Mouse (Mus musculus): ENCODE data around the gene Lztr1.
"Not testable (repeated sequence)": the region's sequence is repeated elsewhere in the genome, so short reads cannot be mapped to it uniquely, and the experiment has no call there.

The Lztr1 gene

DNA sequence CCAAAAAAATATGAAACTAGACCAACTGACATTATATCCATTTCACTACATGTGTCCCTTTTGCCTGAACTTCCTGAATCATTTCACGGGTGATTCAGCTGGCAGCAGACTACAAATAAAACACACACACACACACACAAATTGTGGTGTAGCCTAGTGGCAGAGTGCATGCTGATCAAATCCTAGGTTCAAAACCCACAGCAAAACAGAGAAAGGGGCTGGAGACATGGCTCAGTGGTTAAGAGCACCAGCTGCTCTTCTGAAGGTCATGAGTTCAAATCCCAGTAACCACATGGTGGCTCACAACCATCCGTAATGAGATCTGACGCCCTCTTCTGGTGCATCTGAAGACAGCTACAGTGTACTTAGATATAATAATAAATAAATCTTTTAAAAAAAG is 457 bp upstream of the Lztr1 start:
- not testable (repeated sequence) for DNase-seq

DNA sequence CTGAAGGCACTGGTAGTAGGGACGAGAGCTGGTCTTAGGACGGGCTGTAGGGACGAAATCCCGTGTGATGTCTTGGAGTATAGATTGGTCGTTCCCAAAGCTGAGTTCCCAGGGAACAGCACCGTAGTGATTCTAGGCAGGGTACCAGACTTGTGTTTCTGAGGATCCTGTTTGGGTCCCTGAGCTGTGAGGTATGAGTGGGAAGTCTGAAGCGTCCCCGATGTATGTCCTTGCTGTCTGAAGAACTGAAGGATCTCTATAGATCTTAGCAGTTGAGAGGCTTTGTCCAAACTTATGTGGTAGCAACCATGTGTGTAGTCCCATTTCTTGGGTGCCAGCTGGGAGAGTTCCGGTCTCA is 731 bp downstream of the Lztr1 start:
- DNase-seq = no peak

DNA sequence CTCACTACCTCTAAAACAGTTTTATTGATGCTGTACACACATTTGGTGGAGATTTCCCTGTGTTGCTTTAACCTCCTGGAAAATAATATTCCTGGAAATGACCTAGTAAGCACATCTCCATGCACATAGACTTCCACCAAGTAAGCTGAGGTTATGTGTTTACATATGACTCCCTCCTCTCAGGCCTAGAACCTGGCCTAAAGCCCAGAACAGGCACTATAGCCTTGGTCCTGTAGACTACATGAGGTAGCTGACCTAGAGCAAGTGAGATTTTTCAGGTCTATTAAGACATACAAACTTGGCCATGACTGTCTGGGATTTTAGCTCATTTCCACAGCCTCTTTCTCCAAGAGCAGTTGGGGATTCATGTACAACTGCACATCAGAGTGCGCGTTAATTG is 1.7 kb downstream of the Lztr1 start:
- DNase-seq = no peak

DNA sequence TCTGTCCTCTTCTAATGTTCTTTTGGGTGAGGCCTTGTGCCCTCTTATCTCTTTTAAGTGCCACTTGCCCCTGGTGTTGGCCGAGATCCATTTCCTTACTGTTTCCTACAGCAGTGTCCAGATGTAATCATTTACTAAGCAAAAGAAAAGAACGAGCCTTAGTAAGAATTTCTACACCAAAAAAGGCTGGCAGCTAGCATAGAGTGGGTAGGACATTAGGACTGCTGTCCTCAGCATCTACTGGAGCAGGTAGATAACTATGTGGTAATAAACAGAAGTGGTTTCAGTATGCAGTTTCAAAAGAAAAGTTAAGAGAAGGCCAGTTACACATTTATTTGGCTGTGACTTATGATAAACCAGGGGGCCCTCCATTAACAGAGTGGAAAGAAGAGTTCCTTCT is 2.2 kb downstream of the Lztr1 start:
- no peak for DNase-seq

DNA sequence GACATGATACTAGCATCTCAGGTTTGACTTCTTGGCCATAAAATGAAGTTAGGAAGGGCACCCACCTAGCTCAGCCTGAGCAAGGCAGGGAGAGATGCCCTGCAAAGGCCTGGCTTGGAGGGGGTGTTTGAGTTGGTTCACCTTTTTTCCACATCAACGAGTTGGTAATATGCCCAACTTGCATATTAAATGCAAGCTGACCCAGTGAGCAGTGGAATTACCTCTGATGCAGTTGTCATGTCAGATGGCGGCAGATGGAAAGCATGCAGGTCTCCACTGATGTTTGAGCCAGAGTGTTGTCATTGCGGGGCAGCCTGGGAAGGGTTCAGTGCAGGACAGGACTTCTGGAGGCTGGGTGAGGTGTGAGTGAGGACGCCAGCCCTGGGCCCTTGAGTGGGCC is 2.9 kb downstream of the Lztr1 start:
- no peak for DNase-seq

DNA sequence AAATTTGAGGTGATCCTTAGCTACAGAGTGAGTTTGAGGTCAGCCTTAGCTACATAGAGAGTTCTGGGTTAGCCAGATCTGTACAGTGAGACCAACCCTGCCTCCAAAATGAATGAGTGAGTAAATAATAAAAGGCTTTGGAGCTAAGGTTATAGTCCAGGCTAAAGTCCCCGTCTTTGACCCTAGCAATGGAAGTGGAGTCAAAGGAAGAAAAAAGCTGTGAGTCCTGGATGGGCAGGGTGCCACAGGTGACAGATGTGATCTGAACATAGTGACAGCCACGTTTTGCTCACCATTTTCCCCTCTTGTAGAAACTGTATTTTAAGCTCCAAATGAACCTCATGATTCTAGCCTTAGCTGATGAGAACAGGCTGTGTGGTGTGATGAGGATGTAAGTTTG is 10.4 kb downstream of the Lztr1 start:
- no peak for DNase-seq

DNA sequence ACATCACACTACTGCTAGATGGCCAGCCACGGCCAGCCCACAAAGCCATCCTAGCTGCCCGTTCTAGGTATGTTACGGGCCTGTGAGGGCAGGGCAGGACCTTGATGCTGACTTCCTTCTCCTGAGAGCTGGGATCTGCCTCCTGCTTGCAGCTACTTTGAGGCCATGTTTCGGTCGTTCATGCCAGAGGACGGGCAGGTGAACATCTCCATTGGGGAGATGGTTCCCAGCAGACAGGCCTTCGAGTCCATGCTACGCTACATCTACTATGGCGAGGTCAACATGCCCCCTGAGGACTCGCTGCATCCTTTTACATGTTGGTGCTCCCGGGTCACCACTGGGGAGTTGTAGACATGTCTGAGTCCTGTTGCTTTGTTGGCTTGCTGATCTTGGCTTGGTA is 15.7 kb downstream of the Lztr1 start:
- peak; percentile 2 for DNase-seq

DNA sequence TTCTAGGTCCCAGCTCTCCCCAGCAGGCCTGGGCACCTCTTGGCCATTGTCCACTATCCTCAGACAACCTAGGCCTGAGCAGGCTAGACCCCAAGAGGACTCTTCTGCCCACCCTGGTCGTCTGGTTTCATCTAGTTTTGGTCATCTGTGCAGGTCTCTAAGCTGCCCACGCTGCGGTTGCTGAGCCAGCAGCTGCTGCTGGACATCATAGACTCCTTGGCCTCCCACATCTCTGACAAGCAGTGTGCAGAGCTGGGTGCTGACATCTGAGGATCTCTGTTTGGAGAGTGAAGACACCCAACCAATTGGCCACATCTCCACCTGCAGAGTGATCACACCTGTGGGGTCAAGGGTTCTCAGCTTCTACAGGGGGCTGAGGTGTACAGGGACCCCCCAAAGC is 17.0 kb downstream of the Lztr1 start:
- DNase-seq = peak; percentile 4

DNA sequence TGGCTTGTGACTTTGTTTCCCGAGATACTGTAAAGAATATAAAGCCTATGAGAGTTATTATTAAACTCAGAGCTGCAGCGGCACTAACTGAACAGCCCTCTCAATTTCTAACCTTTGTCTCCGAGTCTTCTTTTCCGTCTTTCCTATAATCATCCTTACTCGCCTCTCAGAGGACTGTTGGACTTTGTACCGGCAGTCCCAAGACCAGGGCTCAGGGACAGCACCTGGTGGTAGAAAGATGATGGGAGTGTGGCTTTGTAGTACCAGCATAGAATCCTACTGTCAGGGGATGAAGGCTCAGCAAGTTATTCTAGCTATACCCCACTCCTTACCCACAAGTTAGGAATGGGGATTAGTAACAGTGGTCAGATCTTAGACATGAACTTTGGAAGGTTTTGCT is 17.7 kb downstream of the Lztr1 start:
- DNase-seq = peak; percentile 1

DNA sequence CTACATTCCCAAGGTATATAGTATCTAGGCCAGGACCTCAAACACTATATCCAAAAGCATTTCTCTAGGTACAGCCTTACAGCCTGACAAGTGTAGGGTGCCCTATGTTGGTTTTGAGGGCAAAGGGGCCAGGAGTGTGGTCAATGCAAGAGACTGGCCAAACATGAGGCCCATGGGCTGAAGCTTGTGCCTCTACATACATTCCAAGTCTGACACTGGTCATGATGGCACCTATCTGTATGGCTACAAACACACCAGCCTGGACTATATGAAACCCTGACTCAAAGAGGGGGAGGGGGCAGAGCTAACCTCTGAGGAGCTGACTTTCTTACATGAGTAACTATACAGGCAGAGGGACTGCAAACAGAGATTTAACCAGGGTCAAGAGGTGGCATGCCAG is 19.1 kb downstream of the Lztr1 start:
- peak; percentile 6 for DNase-seq

DNA sequence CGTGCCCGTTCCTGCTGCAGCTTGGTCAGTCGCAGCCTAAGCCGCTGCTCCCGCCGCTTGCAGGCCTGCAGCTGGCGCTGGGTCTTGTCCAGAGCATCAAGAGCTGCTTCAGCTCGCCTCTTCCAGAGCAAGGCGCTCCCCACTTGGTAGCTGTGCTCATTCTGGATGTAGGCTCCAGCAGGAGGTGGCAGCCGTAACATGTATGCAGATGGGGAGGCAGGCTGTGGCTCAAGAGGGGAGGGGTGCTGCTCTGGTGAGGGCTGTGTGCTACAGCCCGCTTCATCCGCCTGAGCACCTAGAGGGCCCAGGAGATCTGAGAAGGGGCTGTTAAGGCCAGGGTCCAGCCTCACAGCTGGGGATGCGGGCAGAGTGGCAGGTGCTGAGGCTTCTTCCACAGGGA is 19.8 kb downstream of the Lztr1 start:
- no peak for DNase-seq

DNA sequence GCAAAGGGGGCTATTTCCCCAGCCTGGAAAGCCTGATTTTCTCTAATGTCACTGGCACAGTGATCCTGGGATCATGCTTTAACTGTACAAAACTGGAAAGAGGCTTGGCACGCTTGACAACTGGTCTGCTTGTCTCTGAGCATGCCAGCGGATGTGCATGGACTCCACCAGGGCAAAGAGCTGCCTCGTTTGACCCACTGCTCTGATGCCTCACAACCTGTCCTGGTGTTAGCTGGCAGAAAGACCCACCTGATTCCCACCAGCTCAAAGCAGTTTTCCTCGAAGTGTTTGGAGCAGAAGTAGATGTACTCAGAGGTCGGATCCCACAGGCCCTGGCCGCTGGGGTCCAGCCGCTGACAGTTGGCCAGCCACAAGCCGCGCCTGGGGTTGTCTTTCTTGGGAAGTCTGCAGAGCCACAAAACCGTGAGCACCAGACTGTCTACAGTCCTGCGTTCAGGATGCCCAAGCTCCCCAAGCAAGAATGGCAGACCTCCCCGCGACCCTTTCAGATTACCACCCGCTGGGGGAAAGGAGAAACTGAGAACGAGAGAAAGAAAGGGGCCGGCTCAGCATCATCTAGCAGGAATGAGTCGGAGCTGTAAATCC is 21.6 kb downstream of the Lztr1 start:
- DNase-seq = no peak

DNA sequence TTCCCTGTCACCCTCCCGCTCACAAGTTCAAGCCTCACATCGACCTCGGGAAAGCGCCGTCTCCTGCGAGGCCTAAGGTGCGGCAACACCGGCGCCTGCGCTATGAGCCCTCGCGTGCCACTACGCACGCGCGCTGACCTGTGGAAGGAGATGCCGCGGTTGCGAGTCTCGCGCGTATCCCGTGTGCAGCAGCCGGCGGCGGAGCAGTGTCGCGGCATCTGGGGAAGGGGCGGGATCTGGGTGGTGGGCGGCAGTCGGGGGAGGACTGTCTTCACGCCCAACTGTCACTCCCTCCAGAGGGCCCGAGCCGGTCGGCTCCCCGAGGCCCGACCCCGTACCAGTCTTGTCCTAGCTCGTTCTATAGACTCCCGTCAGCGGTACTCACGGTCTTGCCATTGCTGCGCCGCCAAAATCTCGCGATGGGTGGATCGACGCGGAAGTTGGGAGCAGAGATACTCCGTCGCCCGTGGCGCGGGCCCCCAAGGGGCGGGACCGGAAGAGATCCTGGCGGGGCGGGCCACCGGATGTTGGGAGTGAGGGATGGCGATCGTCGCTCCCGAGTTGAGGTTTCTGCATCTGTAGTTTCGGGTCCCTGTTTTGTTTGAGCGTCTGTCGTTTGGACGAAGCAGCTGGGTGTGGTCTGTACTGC is 22.3 kb downstream of the Lztr1 start, which contains the start of gene Thap7:
Thap7 (minus strand) TSS at position 497 of the 649 bp plus-strand sequence.
- DNase-seq = peak; percentile 95

DNA sequence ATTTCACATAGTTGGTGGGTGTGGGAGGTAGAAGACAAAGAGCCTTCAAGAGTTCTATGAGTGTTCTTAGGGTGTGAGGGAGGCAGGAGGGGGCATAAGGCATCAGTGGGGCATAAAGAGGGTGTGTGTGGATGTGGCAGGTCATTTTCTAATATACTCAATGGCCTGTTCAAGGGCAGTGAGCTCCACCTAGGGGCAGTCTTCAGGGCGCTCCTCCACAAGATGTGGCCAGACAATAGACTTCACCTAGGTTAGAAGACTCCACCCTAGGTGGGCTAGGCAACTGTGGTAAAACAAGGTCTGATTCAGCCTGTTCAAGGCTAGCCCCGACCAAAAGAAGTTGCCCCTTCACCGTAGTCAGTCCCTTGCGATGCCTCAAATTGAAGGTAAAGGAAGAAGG is 23.8 kb downstream of the Lztr1 start:
- peak; percentile 54 for DNase-seq

DNA sequence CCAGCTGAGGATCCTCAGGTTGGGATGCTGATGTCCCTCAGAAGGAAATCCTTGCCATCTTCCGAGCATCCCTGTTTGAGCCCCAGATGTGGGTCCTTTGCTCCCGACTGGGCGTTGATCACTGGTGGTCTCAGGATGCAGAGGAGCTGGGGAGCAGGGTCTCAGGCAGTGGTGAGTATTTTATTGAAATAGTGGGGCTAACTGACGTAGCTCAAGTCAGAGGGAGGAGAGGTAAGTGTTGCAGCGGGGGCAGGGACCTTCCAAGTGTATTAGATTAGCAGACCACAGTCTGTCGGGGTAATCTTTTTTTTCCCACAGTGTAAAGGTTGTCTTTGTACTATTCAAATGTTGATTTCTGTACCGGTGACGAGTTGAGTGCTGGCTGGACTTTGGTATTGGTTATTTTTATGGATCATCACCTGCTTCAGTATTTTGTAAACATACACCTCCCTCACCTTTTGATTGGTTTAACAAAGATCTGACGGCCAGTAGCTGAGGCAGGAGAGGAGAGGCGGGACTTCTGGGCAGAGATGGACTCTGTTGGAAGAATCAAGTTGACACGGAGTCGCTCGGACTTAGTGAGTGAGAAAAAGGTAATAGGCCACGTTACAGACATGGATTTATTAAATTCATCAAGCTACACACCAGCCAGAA is 24.3 kb downstream of the Lztr1 start:
- DNase-seq = no peak

DNA sequence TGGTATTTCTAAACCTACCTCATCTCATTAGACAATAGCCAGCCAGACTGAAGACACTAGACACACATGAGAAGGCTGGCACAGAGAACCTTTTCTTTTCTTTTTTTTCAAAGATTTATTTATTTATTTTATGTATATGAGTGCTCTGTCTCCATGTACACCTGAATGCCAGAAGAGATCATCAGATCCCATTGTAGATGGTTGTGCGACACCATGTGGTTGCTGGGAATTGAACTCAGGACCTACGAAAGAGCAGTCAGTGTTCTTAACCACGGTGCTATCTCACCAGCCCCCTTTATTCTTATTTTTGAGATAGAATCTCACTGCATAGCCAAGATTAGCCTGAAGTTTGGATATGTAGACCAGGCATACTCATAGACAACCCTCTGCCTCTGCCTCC is 28.1 kb downstream of the Lztr1 start:
- DNase-seq = no peak

DNA sequence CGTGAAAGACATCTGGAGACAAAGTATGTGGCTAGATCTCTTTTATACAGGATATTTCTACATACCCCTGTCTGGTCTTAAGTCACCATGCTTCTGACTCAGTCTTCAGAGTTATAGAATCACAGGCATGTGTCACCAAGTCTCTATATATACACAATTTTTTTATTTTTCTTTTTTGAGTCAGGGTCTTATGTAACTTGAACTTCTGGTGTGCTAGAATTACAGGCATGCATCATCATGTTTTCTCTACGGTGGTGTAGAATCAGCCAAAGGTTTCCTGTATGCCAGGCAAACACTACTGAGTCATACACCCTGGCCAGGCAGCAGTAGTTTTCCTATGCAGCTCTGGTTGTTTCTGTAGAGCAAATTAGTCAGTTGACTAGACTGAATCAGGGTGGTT is 34.1 kb downstream of the Lztr1 start:
- no peak for DNase-seq

DNA sequence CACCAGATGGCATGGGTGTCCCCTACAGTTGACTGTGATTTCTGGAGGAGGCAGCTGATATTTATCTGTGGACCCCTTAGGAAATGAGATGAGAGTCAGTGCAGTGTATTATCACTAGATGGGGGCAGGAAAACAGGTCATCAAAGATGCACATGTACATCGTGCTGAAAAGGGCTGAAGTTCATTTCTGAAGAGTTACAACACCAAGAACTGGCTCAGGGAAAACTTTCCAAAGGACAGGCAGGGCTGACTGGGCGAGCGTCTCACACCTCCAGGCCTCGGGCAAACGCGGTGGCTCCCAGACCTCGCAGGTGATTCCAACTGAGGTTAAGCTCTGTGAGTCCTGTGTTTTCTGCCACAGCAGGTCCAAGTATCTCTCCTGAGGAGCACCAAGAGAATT is 44.3 kb downstream of the Lztr1 start:
- DNase-seq = no peak

DNA sequence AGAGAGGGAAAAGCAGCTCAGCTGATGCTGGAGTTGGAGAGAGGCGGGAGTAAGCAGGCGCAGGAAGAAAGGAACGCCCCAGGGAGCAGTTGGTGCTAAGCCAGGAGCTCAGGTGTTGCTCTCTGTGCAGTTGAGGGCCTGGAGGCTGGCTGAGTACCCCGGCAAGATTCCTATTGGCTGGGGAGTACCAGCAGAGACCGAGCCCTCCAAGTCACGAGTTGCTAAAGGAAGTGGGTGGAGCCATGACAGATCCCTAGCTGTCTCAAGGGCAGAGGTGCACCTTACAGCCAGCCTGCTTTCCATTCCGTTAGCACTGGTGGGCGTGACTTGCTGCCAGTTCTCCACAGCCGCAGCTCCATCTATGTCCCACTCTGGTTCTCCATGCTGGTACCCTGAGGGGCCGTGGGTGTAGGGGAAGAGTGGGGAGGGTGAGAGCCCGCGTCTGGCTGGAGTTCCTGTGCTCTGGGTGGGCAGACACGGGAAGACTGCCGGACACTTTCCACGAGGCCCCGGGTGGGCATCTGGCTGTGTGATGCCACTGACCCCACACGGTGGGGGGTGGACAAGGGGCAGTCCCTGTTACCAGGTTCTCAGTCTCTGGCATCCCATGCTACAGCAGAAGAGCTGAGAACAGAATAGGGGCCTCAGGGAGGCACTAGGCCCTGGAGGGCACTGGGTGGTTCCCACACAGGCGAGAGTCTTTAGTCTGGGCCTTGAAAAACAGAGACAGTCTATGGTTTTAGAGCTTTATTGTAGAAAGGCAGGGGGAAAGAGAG is 45.6 kb downstream of the Lztr1 start:
- DNase-seq = no peak

DNA sequence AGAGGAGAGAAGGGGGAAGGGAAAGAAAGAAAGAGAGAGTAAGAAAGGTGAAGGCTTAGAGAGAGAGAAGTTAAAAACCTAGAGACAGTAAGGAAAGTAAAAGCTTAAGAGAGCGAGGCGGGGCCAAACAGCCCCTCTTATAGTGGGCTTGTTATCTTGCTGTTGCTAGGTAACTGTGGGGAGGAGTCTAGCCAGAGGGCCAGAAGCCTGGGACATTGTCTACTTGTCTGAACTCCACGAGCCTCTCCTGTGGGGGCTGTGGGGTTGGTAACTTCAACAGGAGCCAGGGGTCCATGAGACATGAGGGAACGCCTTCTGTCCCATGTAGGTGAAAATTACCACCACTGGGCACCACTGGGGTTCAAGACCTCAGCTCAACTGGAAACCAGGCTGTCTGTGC is 46.2 kb downstream of the Lztr1 start:
- DNase-seq = not testable (repeated sequence)

DNA sequence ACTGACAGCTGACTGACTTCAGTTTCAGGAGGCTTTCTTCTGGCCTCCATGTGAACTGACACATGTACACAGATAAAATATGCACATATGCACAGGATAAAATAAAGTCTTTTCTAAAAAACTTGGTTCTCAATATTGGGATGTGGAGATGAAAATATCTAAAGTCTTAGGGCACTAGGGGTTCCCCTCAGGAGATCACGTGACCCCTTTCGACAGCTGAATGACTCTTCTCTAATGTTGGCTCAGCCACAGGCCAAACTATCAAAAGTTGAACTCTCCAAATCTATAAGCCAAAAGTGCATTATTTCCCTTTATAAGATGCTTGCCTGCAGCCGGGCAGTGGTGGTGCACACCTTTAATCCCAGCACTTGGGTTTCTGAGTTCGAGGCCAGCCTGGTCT is 47.7 kb downstream of the Lztr1 start:
- DNase-seq = no peak

DNA sequence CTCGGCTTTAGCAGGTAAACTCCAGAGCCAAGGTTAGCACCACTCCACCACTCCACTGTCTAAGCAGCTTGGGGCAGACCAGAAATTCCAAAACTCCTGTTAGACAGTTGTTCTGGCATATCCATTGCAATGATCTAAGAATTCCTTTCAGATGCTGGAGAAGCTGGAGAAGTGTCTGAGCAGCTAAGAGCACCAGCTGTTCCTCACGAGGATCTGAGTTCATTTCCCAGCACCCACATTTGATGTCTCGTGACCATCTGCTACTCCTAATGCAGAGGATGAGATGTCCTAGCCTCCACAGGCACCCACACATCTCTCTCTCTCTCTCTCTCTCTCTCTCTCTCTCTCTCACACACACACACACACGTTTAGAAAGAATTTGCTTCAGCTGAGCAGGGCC is 48.4 kb downstream of the Lztr1 start:
- DNase-seq = no peak

DNA sequence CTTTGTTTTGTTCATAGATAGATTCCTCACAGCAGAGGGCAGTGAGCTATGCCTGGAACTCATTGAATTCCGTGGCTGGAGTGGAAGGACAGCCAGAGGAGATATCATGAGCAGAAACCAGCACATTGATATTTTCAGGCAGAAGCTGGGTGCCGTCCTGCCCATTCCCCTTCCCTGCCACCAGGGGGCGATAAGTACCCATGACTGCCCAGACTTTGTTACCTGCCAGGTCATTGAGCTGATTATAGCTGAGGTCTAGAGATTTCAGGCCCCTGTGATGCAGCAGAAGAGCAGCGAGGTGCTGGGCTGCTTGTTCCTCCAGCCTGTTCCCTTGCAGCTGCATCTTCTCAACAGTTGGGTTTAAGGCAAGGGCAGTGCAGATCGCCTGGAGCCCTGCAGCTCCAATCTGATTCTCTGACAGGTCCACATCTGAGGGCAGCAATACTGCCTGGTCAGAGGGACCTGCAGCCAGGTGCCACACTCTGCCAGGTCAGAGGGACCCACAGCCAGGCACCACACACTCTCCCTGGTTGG is 49.5 kb downstream of the Lztr1 start:
- DNase-seq = peak; percentile 81

DNA sequence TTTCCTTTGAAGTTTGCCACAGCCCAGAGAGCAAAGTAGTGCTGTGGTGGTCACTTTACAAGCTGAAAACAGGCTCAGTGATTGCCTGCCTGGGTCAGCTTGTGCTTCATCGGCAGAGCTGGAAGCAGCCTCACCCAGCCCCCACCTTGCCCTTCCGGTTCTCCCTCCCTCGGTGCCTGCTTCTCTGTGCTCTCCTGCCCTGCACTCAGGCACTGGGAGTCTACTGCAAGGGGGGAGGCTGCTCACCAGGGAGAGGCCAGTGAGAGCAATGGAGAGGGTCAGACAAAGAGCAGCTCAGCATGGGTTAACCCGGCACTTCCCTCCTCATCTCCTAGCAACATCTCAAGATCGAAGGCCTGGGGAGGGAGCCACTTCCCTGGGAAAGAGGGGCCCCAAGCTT is 50.3 kb downstream of the Lztr1 start:
- DNase-seq = no peak
